Mouse (Mus musculus) erythroblast, embryonic 14.5 days (primary cell): ENCODE results near the gene Kap.
"Not testable (repeated sequence)": the region's sequence is repeated elsewhere in the genome, so short reads cannot be mapped to it uniquely, and the experiment has no call there.

Source experiments
- GATA1 ChIP-seq: IDR thresholded peaks from 2 replicates; pipeline ENCODE4 v1.6.1; 2012; ENCODE audit warnings: low read length, inconsistent platforms, mixed read lengths
- TAL1 ChIP-seq: IDR thresholded peaks from 3 replicates; pipeline ENCODE4 v1.6.1; 2012; ENCODE audit warnings: low read length, inconsistent platforms, mixed read lengths

GRCm38 (mm10) chr6:133848861-133849260 is 4.7 kb downstream of the Kap start:
- not testable (repeated sequence) for TF ChIP-seq TAL1, GATA1
